Mouse (Mus musculus): ENCODE results near the gene Cbr1.
A peak's percentile ranks its signal among the peaks of the same experiment; 100 is the strongest.

Cbr1 gene

GRCm38 (mm10) chr16:93578346-93579005 is 27.2 kb upstream of the Cbr1 start:
- H3K36me3 ChIP-seq (ENCODE audit: insufficient read depth, low read length) = peaks cover 12% of the 10 kb centered on the region
- peaks cover 36% of the 10 kb centered on the region for H3K4me1 ChIP-seq (replicated peaks; ENCODE audit: low read depth, low read length)
- no peak for TF ChIP-seq NANOG (IDR thresholded peaks at IDR 0.05; ENCODE audit: borderline replicate concordance, low read length)
- no peak for TF ChIP-seq POU5F1 (IDR thresholded peaks at IDR 0.05; ENCODE audit: borderline replicate concordance, low read length)
- TF ChIP-seq CTCF (conservative IDR thresholded peaks at IDR 0.05; ENCODE audit: low read length) = no peak
- no peaks in the 10 kb centered on the region for H3K27me3 ChIP-seq (ENCODE audit: insufficient read depth, low read length)
- peaks cover 1% of the 10 kb centered on the region; the same call in 1 of the 2 replicates for H3K9me3 ChIP-seq (ENCODE audit: low read length)
- H3K4me3 ChIP-seq (replicated peaks; ENCODE audit: low read length) = no peak overlapping the region

GRCm38 (mm10) chr16:93581125-93581524 is 24.5 kb upstream of the Cbr1 start:
- Histone ChIP-seq H3K27me3 (ENCODE audit: insufficient read depth, low read length) (no peaks in the 10 kb centered on the region), H3K4me1 (replicated peaks; ENCODE audit: low read depth, low read length) (peaks cover 35% of the 10 kb centered on the region), H3K9me3 (ENCODE audit: low read length) (no peaks in the 10 kb centered on the region), H3K36me3 (ENCODE audit: insufficient read depth, low read length) (peaks cover 35% of the 10 kb centered on the region), H3K4me3 (replicated peaks; ENCODE audit: low read length) (no peak overlapping the region)
- TF ChIP-seq NANOG (IDR thresholded peaks at IDR 0.05; ENCODE audit: borderline replicate concordance, low read length) (no peak), POU5F1 (IDR thresholded peaks at IDR 0.05; ENCODE audit: borderline replicate concordance, low read length) (no peak), CTCF (conservative IDR thresholded peaks at IDR 0.05; ENCODE audit: low read length) (no peak)

GRCm38 (mm10) chr16:93584976-93585702 is 20.5 kb upstream of the Cbr1 start:
- Histone ChIP-seq H3K36me3 (ENCODE audit: insufficient read depth, low read length) (peaks cover 62% of the 10 kb centered on the region), H3K9me3 (ENCODE audit: low read length) (no peaks in the 10 kb centered on the region), H3K4me3 (replicated peaks; ENCODE audit: low read length) (0 out of 2 replicates have a peak overlapping the region, but pooled peaks have one; percentile 10), H3K27me3 (ENCODE audit: insufficient read depth, low read length) (no peaks in the 10 kb centered on the region), H3K4me1 (replicated peaks; ENCODE audit: low read depth, low read length) (peaks cover 63% of the 10 kb centered on the region)
- TF ChIP-seq CTCF (conservative IDR thresholded peaks at IDR 0.05; ENCODE audit: low read length) = no peak
- no peak for TF ChIP-seq NANOG (IDR thresholded peaks at IDR 0.05; ENCODE audit: borderline replicate concordance, low read length)
- TF ChIP-seq POU5F1 (IDR thresholded peaks at IDR 0.05; ENCODE audit: borderline replicate concordance, low read length) = no peak

- Histone ChIP-seq H3K27me3 (ENCODE audit: insufficient read depth, low read length) (no peaks in the 10 kb centered on the region), H3K4me1 (replicated peaks; ENCODE audit: low read depth, low read length) (peaks cover 64% of the 10 kb centered on the region), H3K4me3 (replicated peaks; ENCODE audit: low read length) (peak overlapping the region; percentile 41), H3K36me3 (ENCODE audit: insufficient read depth, low read length) (peaks cover 66% of the 10 kb centered on the region), H3K9me3 (ENCODE audit: low read length) (no peaks in the 10 kb centered on the region)
- TF ChIP-seq CTCF (conservative IDR thresholded peaks at IDR 0.05; ENCODE audit: low read length) = no peak
- TF ChIP-seq NANOG (IDR thresholded peaks at IDR 0.05; ENCODE audit: borderline replicate concordance, low read length) = no peak
- no peak for TF ChIP-seq POU5F1 (IDR thresholded peaks at IDR 0.05; ENCODE audit: borderline replicate concordance, low read length)
These were observed 19.9 kb upstream of the Cbr1 start for GRCm38 (mm10) chr16:93585703-93586205.

GRCm38 (mm10) chr16:93586382-93586781 is 19.3 kb upstream of the Cbr1 start:
- H3K27me3 ChIP-seq (ENCODE audit: insufficient read depth, low read length) = no peaks in the 10 kb centered on the region
- no peak for TF ChIP-seq CTCF (conservative IDR thresholded peaks at IDR 0.05; ENCODE audit: low read length)
- no peak for TF ChIP-seq NANOG (IDR thresholded peaks at IDR 0.05; ENCODE audit: borderline replicate concordance, low read length)
- no peak for TF ChIP-seq POU5F1 (IDR thresholded peaks at IDR 0.05; ENCODE audit: borderline replicate concordance, low read length)
- H3K4me1 ChIP-seq (replicated peaks; ENCODE audit: low read depth, low read length) = peaks cover 66% of the 10 kb centered on the region
- no peaks in the 10 kb centered on the region for H3K9me3 ChIP-seq (ENCODE audit: low read length)
- H3K36me3 ChIP-seq (ENCODE audit: insufficient read depth, low read length) = peaks cover 64% of the 10 kb centered on the region
- peak overlapping the region; percentile 41 for H3K4me3 ChIP-seq (replicated peaks; ENCODE audit: low read length)

- H3K9me3 ChIP-seq (ENCODE audit: low read length) = no peaks in the 10 kb centered on the region
- H3K27me3 ChIP-seq (ENCODE audit: insufficient read depth, low read length) = no peaks in the 10 kb centered on the region
- peaks cover 82% of the 10 kb centered on the region for H3K4me1 ChIP-seq (replicated peaks; ENCODE audit: low read depth, low read length)
- no peak overlapping the region for H3K4me3 ChIP-seq (replicated peaks; ENCODE audit: low read length)
- TF ChIP-seq CTCF (conservative IDR thresholded peaks at IDR 0.05; ENCODE audit: low read length) = no peak
- H3K36me3 ChIP-seq (ENCODE audit: insufficient read depth, low read length) = peaks cover 73% of the 10 kb centered on the region
These were observed 17.4 kb upstream of the Cbr1 start for GRCm38 (mm10) chr16:93588281-93588680.

- no peaks in the 10 kb centered on the region for H3K9me3 ChIP-seq (ENCODE audit: low read length)
- peak overlapping the region; percentile 72 for H3K4me3 ChIP-seq (replicated peaks; ENCODE audit: low read length)
- no peak for TF ChIP-seq NANOG (IDR thresholded peaks at IDR 0.05; ENCODE audit: borderline replicate concordance, low read length)
- TF ChIP-seq CTCF (conservative IDR thresholded peaks at IDR 0.05; ENCODE audit: low read length) = peak; percentile 65
- H3K36me3 ChIP-seq (ENCODE audit: insufficient read depth, low read length) = peaks cover 65% of the 10 kb centered on the region
- H3K4me1 ChIP-seq (replicated peaks; ENCODE audit: low read depth, low read length) = peaks cover 65% of the 10 kb centered on the region
- no peaks in the 10 kb centered on the region for H3K27me3 ChIP-seq (ENCODE audit: insufficient read depth, low read length)
These were observed 14.7 kb upstream of the Cbr1 start for GRCm38 (mm10) chr16:93590915-93591314.

GRCm38 (mm10) chr16:93591450-93592430 is 13.9 kb upstream of the Cbr1 start:
- Histone ChIP-seq H3K4me3 (replicated peaks; ENCODE audit: low read length) (peak overlapping the region; percentile 72), H3K36me3 (ENCODE audit: insufficient read depth, low read length) (peaks cover 69% of the 10 kb centered on the region), H3K4me1 (replicated peaks; ENCODE audit: low read depth, low read length) (peaks cover 63% of the 10 kb centered on the region), H3K9me3 (ENCODE audit: low read length) (no peaks in the 10 kb centered on the region), H3K27me3 (ENCODE audit: insufficient read depth, low read length) (no peaks in the 10 kb centered on the region)
- TF ChIP-seq CTCF (conservative IDR thresholded peaks at IDR 0.05; ENCODE audit: low read length) = no peak
- TF ChIP-seq POU5F1 (IDR thresholded peaks at IDR 0.05; ENCODE audit: borderline replicate concordance, low read length) = no peak
- no peak for TF ChIP-seq NANOG (IDR thresholded peaks at IDR 0.05; ENCODE audit: borderline replicate concordance, low read length)
